Mouse (Mus musculus) ES-E14 (cell line): ENCODE measurements around the gene Ust.

ENCODE experiments used
- HCFC1 ChIP-seq: IDR thresholded peaks from 2 replicates; pipeline ENCODE4 v1.6.1; 2012; ENCODE audit warnings: low read length, inconsistent platforms, borderline replicate concordance; ENCODE audit not compliant: insufficient read depth
- MAFK ChIP-seq: IDR thresholded peaks from 2 replicates; pipeline ENCODE4 v1.6.1; 2014; ENCODE audit warnings: mild to moderate bottlenecking, low read depth, low read length, inconsistent platforms; ENCODE audit not compliant: insufficient read depth
- ZC3H11A ChIP-seq: IDR thresholded peaks from 2 replicates; pipeline ENCODE4 v1.6.1; 2012; ENCODE audit warnings: low read depth, mild to moderate bottlenecking, inconsistent platforms, low read length, borderline replicate concordance

- no peak for TF ChIP-seq HCFC1
- TF ChIP-seq ZC3H11A: no peak
- no peak for TF ChIP-seq MAFK
Observed at GRCm38 (mm10) chr10:8482779-8483178, 35.8 kb downstream of the Ust start.
